Mouse (Mus musculus): ENCODE data around the gene 2610042L04Rik.
"Not testable (repeated sequence)": the region's sequence is repeated elsewhere in the genome, so short reads cannot be mapped to it uniquely, and the experiment has no call there.

The 2610042L04Rik gene

GRCm38 (mm10) chr14:4334476-4335080 lies at the start of gene 2610042L04Rik:
TSS of gene 2610042L04Rik (plus strand) at chr14:4334763.
- DNase-seq (ENCODE audit: low spot score in 2 of 2) = not testable (repeated sequence)

- DNase-seq (ENCODE audit: low spot score in 2 of 2) = not testable (repeated sequence)
Measured at GRCm38 (mm10) chr14:4316983-4317382, 17.6 kb upstream of the 2610042L04Rik start, which contains the start of gene Gm3149. TSS of gene Gm3149 (plus strand) at chr14:4317283.

GRCm38 (mm10) chr14:4335506-4335905 lies 943 bp downstream of the 2610042L04Rik start:
- DNase-seq (ENCODE audit: low spot score in 2 of 2) = not testable (repeated sequence)

GRCm38 (mm10) chr14:4368991-4369390 lies 34.4 kb downstream of the 2610042L04Rik start:
- not testable (repeated sequence) for DNase-seq (ENCODE audit: low spot score in 2 of 2)

GRCm38 (mm10) chr14:4369691-4370090 lies 35.1 kb downstream of the 2610042L04Rik start:
- not testable (repeated sequence) for DNase-seq (ENCODE audit: low spot score in 2 of 2)

- DNase-seq (ENCODE audit: low spot score in 2 of 2) = not testable (repeated sequence)
Measured at GRCm38 (mm10) chr14:4377871-4378270, 43.3 kb downstream of the 2610042L04Rik start.

- DNase-seq (ENCODE audit: low spot score in 2 of 2) = not testable (repeated sequence)
Measured at GRCm38 (mm10) chr14:4385606-4386005, 51.0 kb downstream of the 2610042L04Rik start.

GRCm38 (mm10) chr14:4392841-4393530 lies 58.4 kb downstream of the 2610042L04Rik start:
- not testable (repeated sequence) for DNase-seq (ENCODE audit: low spot score in 2 of 2)

- not testable (repeated sequence) for DNase-seq (ENCODE audit: low spot score in 2 of 2)
Measured at GRCm38 (mm10) chr14:4397226-4397625, 62.7 kb downstream of the 2610042L04Rik start, which contains the start of gene Gm3159. TSS of gene Gm3159 (plus strand) at chr14:4397526.

GRCm38 (mm10) chr14:4398624-4399023 lies 64.1 kb downstream of the 2610042L04Rik start:
- DNase-seq (ENCODE audit: low spot score in 2 of 2) = not testable (repeated sequence)

- DNase-seq (ENCODE audit: low spot score in 2 of 2) = not testable (repeated sequence)
Measured at GRCm38 (mm10) chr14:4400115-4400789, 65.7 kb downstream of the 2610042L04Rik start.

- not testable (repeated sequence) for DNase-seq (ENCODE audit: low spot score in 2 of 2)
Measured at GRCm38 (mm10) chr14:4401245-4401644, 66.7 kb downstream of the 2610042L04Rik start.

- not testable (repeated sequence) for DNase-seq (ENCODE audit: low spot score in 2 of 2)
Measured at GRCm38 (mm10) chr14:4403840-4404239, 69.3 kb downstream of the 2610042L04Rik start.
